Mouse (Mus musculus) right cerebral cortex, postnatal 25 days (tissue): ENCODE data around the gene Rsl1d1.

Experiments
- DNase-seq: peaks from one replicate; pipeline ENCODE4 v3.0.0; 2022

Gene Rsl1d1

DNA sequence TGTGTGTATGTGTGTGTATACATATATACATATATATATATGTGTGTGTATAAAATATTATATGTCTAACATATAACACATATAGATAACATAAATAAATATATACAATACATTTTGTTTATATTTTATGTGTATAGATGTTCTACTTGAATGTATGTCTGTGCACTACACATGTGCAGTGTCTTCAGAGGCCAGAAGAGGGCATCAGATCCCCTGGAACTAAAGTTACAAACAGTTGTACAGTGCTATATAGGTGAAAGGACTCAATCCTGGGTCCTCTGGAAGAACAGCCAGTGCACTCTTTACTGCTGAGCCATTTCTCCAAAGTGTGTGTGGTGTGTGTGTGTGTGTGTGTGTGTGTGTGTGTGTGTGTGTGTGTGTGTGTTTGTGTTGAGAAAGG, 48.6 kb downstream of the Rsl1d1 start:
- DNase-seq, result no peak

DNA sequence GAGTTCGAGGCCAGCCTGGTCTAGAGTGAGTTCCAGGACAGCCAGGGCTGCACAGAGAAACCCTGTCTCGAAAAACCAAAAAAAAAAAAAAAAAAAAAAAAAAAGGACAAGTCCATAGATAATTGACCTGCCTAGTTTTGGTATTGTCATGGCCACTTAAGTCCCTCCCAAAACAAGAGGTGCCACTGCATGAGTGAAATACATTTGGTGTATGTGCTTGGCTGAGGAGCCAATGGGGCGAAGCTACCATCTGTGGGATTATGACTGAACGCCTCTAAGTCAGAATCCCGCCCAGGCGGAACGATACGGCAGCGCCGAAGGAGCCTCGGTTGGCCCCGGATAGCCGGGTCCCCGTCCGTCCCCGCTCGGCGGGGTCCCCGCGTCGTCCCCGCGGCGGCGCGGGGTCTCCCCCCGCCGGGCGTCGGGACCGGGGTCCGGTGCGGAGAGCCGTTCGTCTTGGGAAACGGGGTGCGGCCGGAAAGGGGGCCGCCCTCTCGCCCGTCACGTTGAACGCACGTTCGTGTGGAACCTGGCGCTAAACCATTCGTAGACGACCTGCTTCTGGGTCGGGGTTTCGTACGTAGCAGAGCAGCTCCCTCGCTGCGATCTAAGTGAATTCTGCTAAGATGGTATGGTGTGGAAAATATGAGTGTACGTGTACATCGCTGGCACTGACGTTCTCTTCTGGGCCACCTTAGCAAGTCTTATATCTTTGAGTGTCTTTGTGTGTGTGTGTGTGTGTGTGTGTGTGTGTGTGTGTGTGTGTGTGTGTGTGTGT, 59.2 kb downstream of the Rsl1d1 start:
- peak; percentile 100 for DNase-seq
